Mouse (Mus musculus) brain, embryonic 14.5 days (tissue): Measurements from ENCODE around the gene Pcnx. TPM values are rescaled to one million over a fixed set of nuclear protein-coding genes. Genes with fewer than 3 reads are reported as not detected.

Experiments
- DNase-seq: peaks from one replicate; pipeline ENCODE4 v3.0.0-alpha.2; 2011; ENCODE audit warnings: low read depth
- CTCF ChIP-seq: fragments of 200-500 bp; IDR thresholded peaks from 2 replicates; pipeline ENCODE4 v1.5.1; 2012; ENCODE audit warnings: inconsistent platforms, mild to moderate bottlenecking, moderate library complexity, borderline replicate concordance; ENCODE audit not compliant: insufficient read depth, insufficient read length; ENCODE audit errors: extremely low read depth
- POLR2A ChIP-seq: fragments of 200-500 bp; IDR thresholded peaks from 2 replicates; pipeline ENCODE4 v1.6.1; 2012; ENCODE audit warnings: mild to moderate bottlenecking, inconsistent platforms, borderline replicate concordance; ENCODE audit not compliant: poor library complexity, insufficient read depth, insufficient read length, severe bottlenecking; ENCODE audit errors: extremely low read depth
- polyA plus RNA-seq: library from polyadenylated mRNA; depleted of rRNA; stranded (reverse); fragments of >200 nt; gene quantifications from 2 replicates; pipeline ENCODE4 v1.2.3, GENCODE M21; 2012

The Pcnx gene
- polyA plus RNA-seq, 1 experiment: 46.3 TPM

DNA sequence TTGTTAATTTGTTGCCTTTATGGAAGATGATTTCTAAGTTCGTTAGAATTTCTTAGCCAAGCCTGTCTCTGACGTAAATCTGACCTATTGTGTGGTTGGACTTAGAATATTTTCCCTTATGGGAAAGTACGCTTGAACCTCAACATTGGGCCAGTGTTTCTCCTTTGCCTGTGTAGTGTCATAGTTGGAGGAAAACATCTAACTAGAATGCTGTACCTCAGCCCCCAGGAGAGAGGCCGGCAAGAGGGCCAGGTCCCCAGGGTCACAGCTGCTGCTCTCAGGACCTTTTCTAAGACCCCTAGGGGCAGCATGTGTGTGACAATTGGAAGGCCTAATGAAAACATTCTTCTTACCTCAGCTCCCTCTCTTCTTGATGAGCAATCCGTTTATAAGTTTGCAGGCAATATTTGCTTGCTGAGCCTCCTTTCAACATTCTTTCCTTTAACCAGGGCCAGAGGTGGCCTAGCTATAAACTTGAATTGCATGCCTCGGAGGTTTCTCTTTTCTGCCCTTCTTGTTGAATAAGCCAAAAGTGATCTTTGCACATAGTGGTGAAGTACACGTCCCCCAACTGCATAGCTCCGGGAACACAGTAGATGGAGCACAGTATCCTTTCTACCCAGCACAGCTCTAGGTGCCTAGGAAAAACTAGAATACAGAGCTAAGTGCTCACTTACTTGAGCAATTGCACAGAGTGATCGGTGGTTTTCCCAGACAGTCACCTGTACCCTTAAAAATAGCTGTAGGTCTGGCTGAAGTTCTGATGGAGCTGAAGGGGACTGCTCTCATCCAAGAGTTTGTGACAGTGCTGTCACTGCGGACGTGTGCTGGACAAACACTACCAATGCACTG is 23.7 kb downstream of the Pcnx start:
- TF ChIP-seq CTCF: no peak
- no peak for TF ChIP-seq POLR2A
- no peak for DNase-seq

DNA sequence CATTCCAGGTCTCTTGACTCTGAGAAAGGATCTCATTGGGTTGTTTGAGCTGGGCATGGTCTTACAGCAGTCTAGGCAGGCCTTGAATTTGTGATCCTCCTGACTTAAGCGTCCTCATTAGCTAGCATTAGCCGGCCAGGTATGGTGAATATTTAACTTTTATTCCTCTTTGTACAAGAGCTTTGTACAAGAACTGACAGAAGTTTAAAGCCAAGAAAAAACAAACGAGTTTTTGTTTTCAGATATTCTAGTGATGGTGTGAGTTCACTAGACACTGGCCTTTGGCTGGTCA is 24.2 kb downstream of the Pcnx start:
- TF ChIP-seq POLR2A: no peak
- TF ChIP-seq CTCF: no peak
- no peak for DNase-seq

DNA sequence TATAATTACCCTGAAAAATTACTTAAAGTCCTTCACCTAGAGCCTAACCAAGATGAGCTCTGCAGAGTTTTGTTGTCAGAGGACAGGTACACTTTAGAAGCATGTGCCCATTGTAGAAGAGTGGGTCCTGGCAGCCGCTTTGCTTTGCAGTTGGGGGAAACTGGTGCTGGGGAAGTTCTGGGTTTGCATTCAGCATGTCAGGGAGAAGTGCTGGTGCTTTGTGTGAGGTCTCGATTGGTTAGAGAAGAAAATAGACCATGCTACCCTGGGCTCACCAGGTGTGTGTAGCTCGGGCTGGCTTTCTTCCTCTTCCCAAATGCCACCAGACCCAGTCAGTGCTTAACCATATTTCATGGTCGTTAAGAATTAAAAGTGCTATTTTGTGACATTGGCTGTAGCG is 25.2 kb downstream of the Pcnx start:
- TF ChIP-seq CTCF (no peak), POLR2A (no peak)
- DNase-seq: no peak

DNA sequence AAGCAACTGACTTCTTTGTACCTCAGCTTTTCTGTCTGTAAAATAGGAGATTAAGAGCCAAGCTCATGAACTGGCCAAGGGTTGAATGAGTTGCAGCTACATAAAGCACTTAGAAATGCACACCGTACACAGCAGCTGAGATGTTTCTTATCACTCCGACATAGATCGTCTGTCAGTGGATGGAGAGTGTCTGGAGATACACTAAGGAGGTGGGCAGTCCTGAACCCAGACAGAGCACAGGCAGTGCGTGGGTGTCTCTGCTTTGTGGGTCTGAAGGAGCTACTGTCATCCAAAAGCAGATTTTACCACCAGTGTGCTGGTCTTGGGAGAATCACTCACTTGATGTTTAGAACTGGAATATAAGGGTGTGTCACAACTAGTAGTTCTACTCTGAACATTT is 26.2 kb downstream of the Pcnx start:
- no peak for DNase-seq
- no peak for TF ChIP-seq CTCF
- no peak for TF ChIP-seq POLR2A

DNA sequence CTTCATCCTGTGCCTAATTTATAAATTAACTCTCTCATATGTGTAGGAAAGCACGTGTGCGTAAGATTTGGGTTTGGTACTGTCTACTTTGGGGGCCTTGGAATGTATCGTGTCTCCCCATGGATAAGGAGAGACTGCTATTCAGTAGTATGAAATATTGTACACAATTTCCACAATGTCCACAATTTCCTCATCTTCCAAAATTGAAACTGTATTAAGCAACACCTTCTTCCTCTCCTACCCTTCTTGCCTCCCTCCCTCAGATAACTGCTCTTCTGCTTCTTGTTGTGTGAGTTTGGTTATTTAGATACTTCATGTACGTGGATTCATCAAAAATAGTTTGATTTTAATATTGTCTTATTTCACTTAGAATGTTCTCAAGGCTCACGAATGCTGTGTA is 29.1 kb downstream of the Pcnx start:
- TF ChIP-seq POLR2A: no peak
- TF ChIP-seq CTCF: no peak
- no peak for DNase-seq

DNA sequence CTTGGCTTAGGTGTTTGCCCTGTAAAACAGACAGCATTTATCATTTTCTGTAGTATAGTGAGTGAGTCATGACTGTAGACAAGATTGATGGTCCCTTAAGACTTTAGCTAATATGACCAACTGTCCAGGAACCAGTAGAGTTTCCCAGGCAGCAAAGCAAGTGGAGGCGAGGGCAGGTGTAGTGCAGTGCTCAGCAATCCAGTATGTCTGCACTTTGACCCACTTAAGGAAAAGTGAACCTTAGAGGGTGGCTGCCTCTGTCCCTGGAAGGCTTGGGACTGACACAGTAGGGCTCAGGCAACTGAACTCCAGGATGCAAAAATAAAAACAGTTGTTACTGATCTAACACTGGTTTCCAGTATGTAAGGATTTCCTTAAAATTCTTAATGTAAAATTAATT is 32.1 kb downstream of the Pcnx start:
- no peak for DNase-seq
- TF ChIP-seq CTCF: no peak
- TF ChIP-seq POLR2A: no peak

DNA sequence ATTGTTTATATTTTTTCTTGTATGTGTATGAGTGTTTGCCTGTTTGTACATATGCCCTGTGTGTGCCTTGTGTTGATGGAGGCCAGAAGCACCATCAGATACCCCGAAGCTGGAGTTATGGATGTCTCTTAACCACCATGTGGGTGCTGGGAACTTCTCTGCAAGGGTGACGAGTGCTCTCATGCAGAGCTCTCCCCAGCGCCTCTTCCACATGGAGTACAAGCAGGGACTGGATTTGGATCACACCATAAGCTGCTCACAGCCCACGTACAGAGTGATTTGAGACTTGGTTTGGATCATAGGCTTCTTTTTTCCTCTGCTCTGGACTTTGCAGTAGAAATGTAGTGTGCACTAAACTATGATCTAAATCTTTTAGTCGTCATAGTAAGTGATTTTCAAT is 34.5 kb downstream of the Pcnx start:
- no peak for DNase-seq
- TF ChIP-seq CTCF: no peak
- no peak for TF ChIP-seq POLR2A

DNA sequence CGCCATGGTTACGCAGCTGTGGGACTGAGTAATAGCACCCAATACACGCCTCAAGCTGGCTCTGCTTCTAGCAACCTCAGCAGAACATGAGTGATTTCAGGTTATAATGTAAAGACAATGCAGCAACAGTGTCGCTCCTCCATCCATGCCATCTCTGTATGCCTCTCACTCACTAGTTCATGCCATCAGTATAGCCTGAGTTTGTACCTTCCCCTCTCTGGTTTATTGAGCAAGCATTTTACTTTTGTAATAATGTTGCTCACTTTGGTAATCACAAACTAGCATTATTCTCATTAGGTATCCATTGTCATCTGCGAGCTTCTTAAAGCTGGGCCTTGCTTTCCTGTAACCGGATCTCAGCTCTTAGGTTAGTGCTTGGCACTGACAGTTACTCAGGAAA is 36.2 kb downstream of the Pcnx start:
- DNase-seq: no peak
- TF ChIP-seq POLR2A: no peak
- TF ChIP-seq CTCF: no peak

DNA sequence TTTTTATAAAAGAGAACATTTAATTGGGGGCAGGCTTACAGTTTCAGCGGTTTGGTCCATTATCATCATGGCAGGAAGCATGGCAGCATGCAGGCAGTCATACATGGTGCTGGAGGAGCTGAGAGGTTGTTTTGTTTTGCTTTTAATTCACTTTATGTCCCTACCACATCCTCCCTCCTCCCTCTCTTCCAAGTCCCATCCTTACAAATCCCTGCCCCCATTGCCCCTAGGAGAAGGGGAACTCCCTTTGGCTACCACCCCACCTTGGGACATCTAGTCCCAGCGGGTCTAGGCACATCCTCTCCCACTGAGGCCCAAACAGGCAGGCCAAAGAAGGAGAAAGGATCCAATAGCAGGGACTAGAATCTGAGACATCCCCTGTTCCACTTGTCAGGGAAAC is 44.6 kb downstream of the Pcnx start:
- DNase-seq: no peak
- TF ChIP-seq POLR2A: no peak
- no peak for TF ChIP-seq CTCF

DNA sequence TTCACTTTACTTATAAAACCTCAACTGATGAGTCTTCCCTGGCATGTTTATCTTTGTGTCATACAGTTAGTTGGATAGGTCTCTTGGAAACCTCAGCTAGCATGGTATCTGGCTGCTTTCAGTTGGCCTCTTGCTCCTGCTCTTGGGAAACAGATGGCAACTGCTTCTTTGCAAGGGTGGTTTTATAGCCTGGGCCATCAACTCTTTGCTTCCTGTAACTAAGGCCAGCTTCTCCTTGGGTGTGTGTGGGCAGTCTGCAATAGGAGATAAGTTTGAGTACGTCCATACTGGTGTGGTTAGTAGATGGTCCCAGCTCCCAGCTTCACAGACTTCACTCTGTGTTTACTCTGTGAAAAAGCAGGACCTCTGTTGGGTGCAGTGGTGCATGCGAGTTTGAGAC is 46.0 kb downstream of the Pcnx start:
- TF ChIP-seq CTCF (no peak), POLR2A (no peak)
- no peak for DNase-seq

DNA sequence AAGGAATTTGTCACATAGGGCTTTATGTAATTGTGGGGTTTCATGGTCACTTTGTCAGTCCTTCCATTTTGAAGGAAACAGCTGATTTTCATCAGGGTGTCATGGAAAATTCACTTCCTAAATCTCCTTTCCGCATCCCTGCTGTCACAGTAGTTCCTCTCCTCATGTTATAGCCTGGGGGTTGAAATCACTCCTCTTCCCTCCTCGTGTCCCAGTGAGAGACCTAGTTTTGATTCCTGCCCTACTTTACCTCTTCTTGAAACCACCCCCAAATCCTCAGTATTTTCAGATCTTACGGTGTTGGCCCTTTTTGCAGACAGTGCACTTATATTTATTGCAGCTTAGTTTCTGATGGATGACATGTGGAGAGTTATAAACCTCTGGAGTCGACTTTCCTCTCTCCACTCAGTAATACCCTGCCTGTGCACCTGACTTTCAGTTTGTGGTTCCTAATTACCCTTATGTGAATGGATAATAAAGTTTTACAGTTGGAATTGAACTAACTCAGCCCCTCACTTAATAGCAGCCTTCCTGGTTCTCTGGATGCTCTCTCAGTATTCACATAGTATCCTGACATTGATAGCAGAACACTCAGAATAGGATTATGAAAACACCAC is 48.0 kb downstream of the Pcnx start:
- DNase-seq: no peak
- no peak for TF ChIP-seq CTCF
- TF ChIP-seq POLR2A: no peak

DNA sequence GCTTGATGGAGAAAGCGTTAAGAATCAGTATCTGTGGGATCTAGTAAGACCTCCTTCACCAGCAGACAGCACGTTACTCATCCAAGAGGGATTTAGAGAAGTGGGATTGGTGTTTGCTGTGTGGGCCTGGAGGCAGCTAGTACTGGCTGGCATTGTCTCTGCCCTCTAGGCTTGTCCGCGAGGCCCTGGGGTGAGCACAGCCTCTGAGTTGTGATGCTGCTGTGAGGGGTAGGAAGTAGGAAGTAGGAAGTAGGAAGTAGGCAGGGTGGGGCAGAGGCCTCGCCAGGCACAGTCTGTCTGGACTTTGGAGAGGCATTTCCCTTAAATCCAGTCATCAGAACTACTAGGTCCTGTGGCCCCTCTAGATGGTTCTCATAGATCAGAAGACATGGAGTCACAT is 50.6 kb downstream of the Pcnx start:
- no peak for TF ChIP-seq CTCF
- no peak for TF ChIP-seq POLR2A
- DNase-seq: no peak
